Mouse (Mus musculus) forebrain, postnatal 0 days (tissue): ENCODE results near the gene Acsl1. TPM values are rescaled to one million over a fixed set of nuclear protein-coding genes. Genes with fewer than 3 reads are reported as not detected.
"Not testable (repeated sequence)": the region's sequence is repeated elsewhere in the genome, so short reads cannot be mapped to it uniquely, and the experiment has no call there.

Experiments
- ATAC-seq: fragments of 200-750 bp; cut with Nextera tagmentation; 2 replicates; pipeline ENCODE4 v1.8.0; 2017; ENCODE audit warnings: mild to moderate bottlenecking, moderate library complexity
- DNase-seq: peaks from one replicate; pipeline ENCODE4 v3.0.0-alpha.2; 2015
- H3K27ac ChIP-seq: fragments of 300-500 bp; sonication (generic); 2 replicates; pipeline ENCODE4 v1.5.1; 2014; ENCODE audit warnings: low read depth, mild to moderate bottlenecking, antibody characterized with exemption, low read length, moderate library complexity, mixed read lengths
- H3K27me3 ChIP-seq: fragments of 300-500 bp; sonication (generic); 2 replicates; pipeline ENCODE4 v1.6.1; 2014; ENCODE audit warnings: mild to moderate bottlenecking, low read length, mixed read lengths; ENCODE audit not compliant: insufficient read depth
- H3K36me3 ChIP-seq: fragments of 300-500 bp; sonication (generic); 2 replicates; pipeline ENCODE4 v1.6.1; 2014; ENCODE audit warnings: mild to moderate bottlenecking, moderate library complexity; ENCODE audit not compliant: insufficient read depth
- H3K4me1 ChIP-seq: fragments of 300-500 bp; sonication (generic); 2 replicates; pipeline ENCODE4 v1.6.1; 2014; ENCODE audit warnings: antibody characterized with exemption; ENCODE audit not compliant: insufficient read depth
- H3K4me2 ChIP-seq: fragments of 300-500 bp; sonication (generic); 2 replicates; pipeline ENCODE4 v1.6.1; 2014; ENCODE audit warnings: low read depth, mild to moderate bottlenecking, moderate library complexity
- H3K4me3 ChIP-seq: fragments of 300-500 bp; sonication (generic); 2 replicates; pipeline ENCODE4 v1.5.1; 2014; ENCODE audit warnings: low read depth, low read length, mixed read lengths
- H3K9ac ChIP-seq: fragments of 300-500 bp; sonication (generic); 2 replicates; pipeline ENCODE4 v1.6.1; 2014; ENCODE audit warnings: mild to moderate bottlenecking
- H3K9me3 ChIP-seq: fragments of 300-500 bp; sonication (generic); 2 replicates; pipeline ENCODE4 v1.6.1; 2016; ENCODE audit warnings: low read length
- CTCF ChIP-seq: sonication (generic); IDR thresholded peaks from 2 replicates; pipeline ENCODE4 v1.5.1; 2016; ENCODE audit warnings: antibody characterized with exemption, control low read depth, low read depth
- WGBS: fragments of 180-500 bp; shearing (Covaris S2); extraction: QIAGEN DNeasy Blood & Tissue Kit; methylation state at CpG from one replicate; pipeline ENCODE4 v1.1.7; 2014; 5-methylcytosine and 5-hydroxymethylcytosine counted together
- polyA plus RNA-seq: library from polyadenylated mRNA; unstranded; fragments of >200 nt; fragmentation: Nextera tagmentation; extraction: Ambion mirVana; gene quantifications from 2 replicates; pipeline ENCODE4 v1.2.1, GENCODE M21; 2015
- total RNA-seq: library from RNA; depleted of rRNA; stranded (reverse); fragments of >200 nt; gene quantifications from 2 replicates; pipeline ENCODE4 v1.2.3, GENCODE M21; 2014; rRNA removed

Acsl1 gene
- total and polyA plus RNA-seq, 2 experiments from 2014 or later = 26.2 to 44.2 TPM

DNA sequence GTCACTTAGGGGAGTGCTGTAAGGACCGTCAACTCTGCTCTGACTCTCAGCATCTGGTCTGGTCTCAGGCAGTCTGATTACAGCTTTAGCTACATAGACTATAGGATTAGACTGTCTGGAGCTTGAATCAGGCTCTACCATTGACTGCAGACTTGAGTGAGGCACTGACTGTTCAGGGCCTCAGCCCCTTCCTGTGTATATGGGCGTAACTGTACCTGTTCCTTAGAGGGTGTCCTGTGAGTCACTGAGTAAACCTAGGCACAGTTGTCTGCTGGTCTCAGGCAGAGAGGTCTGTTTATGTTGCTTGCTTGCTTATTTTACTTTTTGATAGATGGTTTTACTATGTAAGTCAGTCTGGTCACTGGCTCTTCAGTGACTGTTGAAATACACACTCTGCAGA lies 103.1 kb downstream of the Acsl1 start:
- ATAC-seq (no peak), DNase-seq (no peak)
- H3K9ac ChIP-seq = no peak overlapping the region
- H3K36me3 ChIP-seq = peaks cover 20% of the 10 kb centered on the region
- no peaks in the 10 kb centered on the region for H3K27me3 ChIP-seq
- 91% methylated on average over 2 of the region's 2 CpGs for WGBS
- no peak overlapping the region for H3K4me2 ChIP-seq
- TF ChIP-seq CTCF = no peak
- H3K27ac ChIP-seq = no peak overlapping the region
- no peak overlapping the region for H3K4me3 ChIP-seq
- H3K4me1 ChIP-seq = no peaks in the 10 kb centered on the region
- H3K9me3 ChIP-seq = no peaks in the 10 kb centered on the region

DNA sequence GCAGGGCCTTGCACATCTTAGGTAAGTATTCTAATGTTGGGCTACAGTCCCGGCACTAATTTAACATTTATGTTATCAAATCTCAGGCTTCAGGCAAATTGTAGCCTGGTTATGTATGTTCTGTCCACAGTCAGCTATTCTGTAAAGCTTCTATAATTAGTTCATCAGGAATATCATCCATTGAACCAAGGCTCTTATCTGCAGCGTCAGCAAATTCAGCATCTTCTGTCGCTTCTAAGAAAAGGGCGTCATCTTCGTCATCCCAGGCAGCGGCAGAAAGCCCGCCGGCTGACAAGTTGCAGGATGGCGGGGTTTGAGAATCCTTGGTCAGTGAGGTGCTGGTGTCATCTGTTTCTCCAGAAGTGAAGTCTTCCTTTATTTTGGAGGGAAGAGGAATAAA lies 108.0 kb downstream of the Acsl1 start:
- no peak for ATAC-seq
- H3K9me3 ChIP-seq = no peaks in the 10 kb centered on the region
- no peaks in the 10 kb centered on the region for H3K4me1 ChIP-seq
- WGBS = 95% methylated on average over 9 of the region's 9 CpGs
- no peaks in the 10 kb centered on the region for H3K27me3 ChIP-seq
- no peak for DNase-seq
- H3K4me3 ChIP-seq = no peak overlapping the region
- H3K36me3 ChIP-seq = peaks cover 30% of the 10 kb centered on the region
- no peak overlapping the region for H3K9ac ChIP-seq
- no peak overlapping the region for H3K4me2 ChIP-seq
- H3K27ac ChIP-seq = no peak overlapping the region
- no peak for TF ChIP-seq CTCF

DNA sequence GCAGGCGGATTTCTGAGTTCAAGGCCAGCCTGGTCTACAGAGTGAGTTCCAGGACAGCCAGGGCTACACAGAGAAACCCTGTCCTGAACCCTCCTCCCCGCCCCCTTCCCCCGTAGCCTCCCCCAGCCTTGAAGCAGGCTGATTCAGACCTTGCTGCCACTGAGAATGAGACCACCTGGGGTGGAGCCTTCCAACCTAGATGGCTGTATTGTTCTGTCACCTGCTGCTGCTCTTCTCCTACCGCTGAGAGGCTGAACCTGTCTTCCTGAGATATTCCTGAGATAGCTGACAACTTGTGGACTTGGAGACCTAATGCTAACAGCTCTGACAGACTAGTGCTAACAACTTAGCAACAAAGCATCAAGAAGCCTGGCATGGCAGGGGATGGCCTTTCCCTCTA lies 113.5 kb downstream of the Acsl1 start:
- not testable (repeated sequence) for H3K9ac ChIP-seq, ATAC-seq, H3K27ac ChIP-seq, DNase-seq, H3K27me3 ChIP-seq, H3K9me3 ChIP-seq, H3K4me1 ChIP-seq, H3K4me2 ChIP-seq, H3K4me3 ChIP-seq
- H3K36me3 ChIP-seq = peaks cover 10% of the 10 kb centered on the region; the same call in 1 of the 2 replicates
- WGBS = 50% methylated on average over 4 of the region's 4 CpGs

DNA sequence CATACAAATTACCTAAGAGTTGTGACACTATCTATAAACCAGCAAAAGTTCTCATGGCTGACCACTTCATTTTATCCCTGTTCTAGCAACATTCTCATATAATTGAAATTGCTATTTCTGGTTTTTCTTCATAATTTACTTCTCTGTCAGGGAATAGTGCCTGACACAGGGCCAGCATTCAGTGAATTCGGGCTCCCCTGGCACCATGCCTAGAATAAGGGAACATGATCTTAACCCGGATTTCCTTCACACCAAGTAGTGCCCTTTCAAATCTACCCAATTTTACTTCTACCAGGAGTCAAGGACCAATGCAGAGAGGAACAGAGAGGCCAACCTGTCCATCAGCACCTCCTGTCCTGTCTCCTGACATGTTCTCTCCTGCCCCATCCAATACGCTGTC lies 114.7 kb downstream of the Acsl1 start:
- no peaks in the 10 kb centered on the region for H3K4me1 ChIP-seq
- ATAC-seq = no peak
- H3K9ac ChIP-seq = no peak overlapping the region
- no peak for TF ChIP-seq CTCF
- H3K4me2 ChIP-seq = no peak overlapping the region
- H3K9me3 ChIP-seq = no peaks in the 10 kb centered on the region
- WGBS = 63% methylated on average over 3 of the region's 3 CpGs
- peaks cover 10% of the 10 kb centered on the region; the same call in 1 of the 2 replicates for H3K36me3 ChIP-seq
- H3K27ac ChIP-seq = no peak overlapping the region
- H3K4me3 ChIP-seq = no peak overlapping the region
- H3K27me3 ChIP-seq = no peaks in the 10 kb centered on the region
- DNase-seq = no peak

Other genes with a start within 250 kb of the Acsl1 start
- 0.90 and 0.92 TPM in 2 replicates for gene Helt, start 176.4 kb upstream of the Acsl1 start, total RNA-seq
- 0.81 and 1.4 TPM in 2 replicates for gene Helt, start 176.4 kb upstream of the Acsl1 start, polyA plus RNA-seq
- 10.1 and 11.5 TPM in 2 replicates for gene Cenpu, start 81.0 kb downstream of the Acsl1 start, total RNA-seq
- gene Cenpu, start 81.0 kb downstream of the Acsl1 start, polyA plus RNA-seq = 7.3 and 8.3 TPM in 2 replicates
- gene Primpol, start 146.2 kb downstream of the Acsl1 start, total RNA-seq = 5.4 and 6.1 TPM in 2 replicates
- gene Primpol, start 146.2 kb downstream of the Acsl1 start, polyA plus RNA-seq = 2.7 and 3.8 TPM in 2 replicates
- 232 and 251 TPM in 2 replicates for gene Casp3, start 146.3 kb downstream of the Acsl1 start, total RNA-seq
- gene Casp3, start 146.3 kb downstream of the Acsl1 start, polyA plus RNA-seq = 271 and 275 TPM in 2 replicates